In the genomic region with DNA sequence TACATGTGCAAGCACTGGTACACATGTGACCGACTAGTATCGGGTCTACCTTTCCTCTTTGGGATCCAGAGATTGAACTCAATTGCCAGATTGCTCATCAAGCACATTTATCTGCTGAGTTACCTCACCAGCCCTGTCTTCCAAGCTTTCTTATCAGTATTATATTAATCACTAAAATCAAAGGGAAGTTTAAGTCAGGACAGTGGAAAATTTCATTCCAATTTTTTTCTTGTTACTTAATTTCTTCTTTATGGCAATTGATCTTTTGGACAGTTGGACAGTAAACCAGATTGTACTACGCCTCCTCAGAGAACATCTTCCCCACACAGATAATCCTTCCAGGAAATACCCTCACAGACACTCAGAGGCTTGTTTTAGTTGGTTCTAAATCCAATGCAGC, we compare ENCODE assay signal across 34 mouse cellular contexts.
"Had no signal": no experiment of that assay in that cellular context is flagged by ENCODE, and none has a peak within 500 bp of the region (broad histone marks: within the 10 kb centered on the region; RNA-seq: fewer than 3 reads in every experiment).

No protein-coding gene starts in this region.

- H3K27ac ChIP-seq: heart, embryonic 10.5 days; heart, embryonic 13.5 days; heart, embryonic 15.5 days; hindbrain, embryonic 10.5 days; hindbrain, embryonic 12.5 days; hindbrain, embryonic 13.5 days; hindbrain, embryonic 14.5 days; hindbrain, embryonic 15.5 days; hindbrain, postnatal 0 days; intestine, embryonic 15.5 days; kidney, embryonic 15.5 days; kidney, postnatal 0 days; layer of hippocampus, adult 2 months had no signal

- H3K4me1 ChIP-seq: intestine, embryonic 15.5 days had no signal

- H3K4me3 ChIP-seq: heart, embryonic 10.5 days; heart, embryonic 12.5 days; heart, embryonic 13.5 days; heart, embryonic 15.5 days; hindbrain, embryonic 10.5 days; hindbrain, embryonic 12.5 days; hindbrain, embryonic 13.5 days; hindbrain, embryonic 15.5 days; intestine, embryonic 15.5 days; kidney, embryonic 15.5 days; layer of hippocampus, adult 2 months had no signal

- H3K36me3 ChIP-seq: heart, embryonic 10.5 days; heart, embryonic 12.5 days; heart, embryonic 13.5 days; heart, embryonic 15.5 days; hindbrain, embryonic 10.5 days; hindbrain, embryonic 12.5 days; hindbrain, embryonic 13.5 days; hindbrain, embryonic 15.5 days; intestine, embryonic 15.5 days; kidney, embryonic 15.5 days had no signal

- H3K27me3 ChIP-seq: heart, embryonic 12.5 days; heart, embryonic 13.5 days; heart, embryonic 15.5 days; hindbrain, embryonic 12.5 days; hindbrain, embryonic 13.5 days; hindbrain, embryonic 15.5 days; intestine, embryonic 15.5 days; kidney, embryonic 15.5 days had no signal

- H3K9ac ChIP-seq: heart, embryonic 12.5 days; heart, embryonic 13.5 days; heart, embryonic 15.5 days; hindbrain, embryonic 12.5 days; hindbrain, embryonic 13.5 days; hindbrain, embryonic 14.5 days; hindbrain, embryonic 15.5 days; intestine, embryonic 15.5 days; kidney, embryonic 15.5 days had no signal

- ATAC-seq: hindbrain, embryonic 16.5 days; hindbrain, postnatal 0 days; inflammation-experienced regulatory T-cells, adult 6 months; intestine, embryonic 15.5 days; intestine, embryonic 16.5 days; intestine, postnatal 0 days had no signal

- H3K9me3 ChIP-seq: heart, embryonic 10.5 days; heart, embryonic 12.5 days; heart, embryonic 13.5 days; heart, embryonic 15.5 days; hindbrain, embryonic 10.5 days; hindbrain, embryonic 12.5 days; hindbrain, embryonic 13.5 days; hindbrain, embryonic 15.5 days; intestine, embryonic 15.5 days; kidney, embryonic 15.5 days had no signal

- H3K4me2 ChIP-seq: heart, embryonic 11.5 days; heart, embryonic 12.5 days; heart, embryonic 13.5 days; heart, embryonic 15.5 days; hindbrain, embryonic 12.5 days; hindbrain, embryonic 13.5 days; hindbrain, embryonic 14.5 days; hindbrain, embryonic 15.5 days; intestine, embryonic 15.5 days; kidney, embryonic 15.5 days had no signal

- DNase-seq: heart, postnatal 10 days; heart, postnatal 14 days; heart, postnatal 36 days; heart, postnatal 4 days; kidney, adult 11 months; kidney, adult 18-20 months; kidney, adult 8-10 months; kidney, adult 9 months; kidney, postnatal 10 days; kidney, postnatal 14 days; kidney, postnatal 25 days; kidney, postnatal 36 days; kidney, postnatal 4 days; layer of hippocampus, adult 9-11 months; layer of hippocampus, postnatal 36 days had no signal
